Comparison of ENCODE assay signal across 8 mouse cellular contexts in genomic region chr3:153484701-153485100, GRCm38 (mm10).
DNase-seq lines count a peak whose midpoint lies in the region; ATAC-seq and TF ChIP-seq lines count a peak whose summit lies in the region.

No protein-coding gene starts in this region.

- H3K4me1 ChIP-seq in hindbrain, postnatal 0 days (ENCODE audit: insufficient read depth, low read length) = peaks cover 12% of the 10 kb centered on the region; the same call in 1 of the 2 replicates
- H3K4me1 ChIP-seq in hindbrain, embryonic 11.5 days (replicated peaks; ENCODE audit: control insufficient read depth, insufficient read depth, low read length) = no peaks in the 10 kb centered on the region
- peaks cover 9% of the 10 kb centered on the region; the same call in 1 of the 2 replicates for H3K4me1 ChIP-seq in embryonic facial prominence, embryonic 10.5 days

- H3K9me3 ChIP-seq in hindbrain, postnatal 0 days (ENCODE audit: low read length) = no peaks in the 10 kb centered on the region
- H3K9me3 ChIP-seq in hindbrain, embryonic 11.5 days (ENCODE audit: control insufficient read depth, low read length) = no peaks in the 10 kb centered on the region
- H3K9me3 ChIP-seq in embryonic facial prominence, embryonic 10.5 days = no peaks in the 10 kb centered on the region

- no peak overlapping the region for H3K9ac ChIP-seq in hindbrain, postnatal 0 days (replicated peaks; ENCODE audit: low read length)
- H3K9ac ChIP-seq in hindbrain, embryonic 11.5 days (ENCODE audit: low read depth, low read length) = no peak overlapping the region

- WGBS in hindbrain, postnatal 0 days = 31% methylated on average over 7 of the region's 7 CpGs
- WGBS in hindbrain, embryonic 11.5 days = 88% methylated on average over 7 of the region's 7 CpGs
- 93% methylated on average over 7 of the region's 7 CpGs for WGBS in embryonic facial prominence, embryonic 10.5 days

- 0 out of 2 replicates have a peak overlapping the region, but pooled peaks have one; percentile 2 for H3K4me2 ChIP-seq in hindbrain, postnatal 0 days (ENCODE audit: low read depth, low read length)
- no peak overlapping the region for H3K4me2 ChIP-seq in hindbrain, embryonic 11.5 days (replicated peaks; ENCODE audit: low read depth, low read length)

- peak; percentile 73 for DNase-seq in hindbrain, postnatal 0 days (ENCODE audit: low spot score)
- no peak for DNase-seq in hindbrain, embryonic 11.5 days (ENCODE audit: low spot score)
- peak; percentile 50 for DNase-seq in cerebellum, adult 8-10 months
- peak; percentile 14 to 58 for DNase-seq in kidney, postnatal 36 days
- peak; percentile 37 for DNase-seq in lung, postnatal 36 days
- DNase-seq in spleen, postnatal 4 days (ENCODE audit: low spot score in 2 of 2) = no peak
- no peak for DNase-seq in embryonic facial prominence, embryonic 10.5 days (ENCODE audit: low spot score)
- DNase-seq in thymus, adult 18-20 months = no peak

- H3K27ac ChIP-seq in hindbrain, postnatal 0 days = peak overlapping the region; percentile 68
- H3K27ac ChIP-seq in hindbrain, embryonic 11.5 days (ENCODE audit: low read depth, low read length) = no peak overlapping the region
- no peak overlapping the region for H3K27ac ChIP-seq in embryonic facial prominence, embryonic 10.5 days (replicated peaks)

- no peak for TF ChIP-seq CTCF in hindbrain, postnatal 0 days (IDR thresholded peaks at IDR 0.05; ENCODE audit: low read depth)

- H3K4me3 ChIP-seq in hindbrain, postnatal 0 days (ENCODE audit: low read length) = no peak overlapping the region
- H3K4me3 ChIP-seq in hindbrain, embryonic 11.5 days (ENCODE audit: low read depth, low read length) = no peak overlapping the region
- H3K4me3 ChIP-seq in embryonic facial prominence, embryonic 10.5 days = no peak overlapping the region

- no peaks in the 10 kb centered on the region for H3K27me3 ChIP-seq in hindbrain, postnatal 0 days (ENCODE audit: insufficient read depth, low read length)
- H3K27me3 ChIP-seq in hindbrain, embryonic 11.5 days (ENCODE audit: control insufficient read depth, insufficient read depth, low read length) = no peaks in the 10 kb centered on the region
- no peaks in the 10 kb centered on the region for H3K27me3 ChIP-seq in embryonic facial prominence, embryonic 10.5 days (replicated peaks; ENCODE audit: low read depth, poor library complexity, severe bottlenecking)

- ATAC-seq in hindbrain, postnatal 0 days = peak; percentile 56
- ATAC-seq in hindbrain, embryonic 11.5 days (ENCODE audit: low FRiP score) = no peak

- H3K36me3 ChIP-seq in hindbrain, postnatal 0 days (ENCODE audit: insufficient read depth, low read length) = no peaks in the 10 kb centered on the region
- no peaks in the 10 kb centered on the region for H3K36me3 ChIP-seq in hindbrain, embryonic 11.5 days (ENCODE audit: control insufficient read depth, insufficient read depth, low read length)
- no peaks in the 10 kb centered on the region; the same call in 1 of the 2 replicates for H3K36me3 ChIP-seq in embryonic facial prominence, embryonic 10.5 days (replicated peaks)

Comparison
In these comparisons a context has a peak if more than half of its experiments do, and no peak if none do; other contexts are left out.
1. DNase-seq: peak in hindbrain, postnatal 0 days (single experiment), cerebellum, adult 8-10 months (single experiment), kidney, postnatal 36 days (2 of 2) and lung, postnatal 36 days (single experiment); none in hindbrain, embryonic 11.5 days (single experiment), spleen, postnatal 4 days (0 of 2), embryonic facial prominence, embryonic 10.5 days (single experiment) and thymus, adult 18-20 months (0 of 2).